Mouse (Mus musculus) gastrocnemius, adult 2 months (tissue): ENCODE results near the gene Ppp6r3. TPM values are rescaled to one million over a fixed set of nuclear protein-coding genes. Genes with fewer than 3 reads are reported as not detected.
"Not testable (repeated sequence)": the region's sequence is repeated elsewhere in the genome, so short reads cannot be mapped to it uniquely, and the experiment has no call there.

Source experiments
- DNase-seq: peaks from one replicate; pipeline ENCODE4 v3.0.0; 2022
- H3K27ac ChIP-seq: fragments of 200-600 bp; 2 replicates; pipeline ENCODE4 v1.8.1; 2022; ENCODE audit warnings: mild to moderate bottlenecking
- H3K4me3 ChIP-seq: fragments of 200-600 bp; 2 replicates; pipeline ENCODE4 v1.8.1; 2022; ENCODE audit warnings: mild to moderate bottlenecking, moderate library complexity
- CTCF ChIP-seq: fragments of 200-600 bp; IDR thresholded peaks from 2 replicates; pipeline ENCODE4 v1.8.1; 2022; ENCODE audit warnings: antibody characterized with exemption, mild to moderate bottlenecking, moderate library complexity
- intact Hi-C: fragments of 180-260 bp; cut with DNase I; formaldehyde crosslinking; loops from one replicate; pipeline ENCODE4 v1.15.1; 2025
- total RNA-seq, 2 experiments: library from RNA; stranded (reverse); gene quantifications; 2 replicates each; pipeline ENCODE4 v1.2.3; 2021

The Ppp6r3 gene
- total RNA-seq, 2 experiments from 2014 or later, result 66.1 to 70.5 TPM

DNA sequence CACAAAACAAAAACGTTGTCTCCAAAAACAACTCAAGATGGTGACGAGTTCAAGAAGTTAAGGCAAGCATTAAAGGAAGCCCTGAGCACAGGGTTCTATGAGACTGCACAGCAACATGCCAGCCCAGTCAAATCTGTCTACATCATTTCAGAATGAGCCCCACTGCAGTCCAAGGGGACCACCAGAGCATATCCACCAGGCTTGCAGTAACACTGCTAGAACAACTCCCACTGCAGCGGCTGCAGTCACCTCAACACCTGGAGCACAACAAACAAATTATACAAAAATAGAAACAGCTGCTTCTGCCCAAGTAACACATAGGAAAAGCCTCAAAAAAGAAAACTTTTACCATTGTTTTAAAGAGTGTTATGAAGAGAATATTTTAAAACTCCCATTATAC, 40.6 kb downstream of the Ppp6r3 start:
- H3K27ac ChIP-seq, result no peak overlapping the region
- no peak overlapping the region for H3K4me3 ChIP-seq
- TF ChIP-seq CTCF, result no peak
- no peak for DNase-seq
- intact Hi-C loops, result no loop called here

DNA sequence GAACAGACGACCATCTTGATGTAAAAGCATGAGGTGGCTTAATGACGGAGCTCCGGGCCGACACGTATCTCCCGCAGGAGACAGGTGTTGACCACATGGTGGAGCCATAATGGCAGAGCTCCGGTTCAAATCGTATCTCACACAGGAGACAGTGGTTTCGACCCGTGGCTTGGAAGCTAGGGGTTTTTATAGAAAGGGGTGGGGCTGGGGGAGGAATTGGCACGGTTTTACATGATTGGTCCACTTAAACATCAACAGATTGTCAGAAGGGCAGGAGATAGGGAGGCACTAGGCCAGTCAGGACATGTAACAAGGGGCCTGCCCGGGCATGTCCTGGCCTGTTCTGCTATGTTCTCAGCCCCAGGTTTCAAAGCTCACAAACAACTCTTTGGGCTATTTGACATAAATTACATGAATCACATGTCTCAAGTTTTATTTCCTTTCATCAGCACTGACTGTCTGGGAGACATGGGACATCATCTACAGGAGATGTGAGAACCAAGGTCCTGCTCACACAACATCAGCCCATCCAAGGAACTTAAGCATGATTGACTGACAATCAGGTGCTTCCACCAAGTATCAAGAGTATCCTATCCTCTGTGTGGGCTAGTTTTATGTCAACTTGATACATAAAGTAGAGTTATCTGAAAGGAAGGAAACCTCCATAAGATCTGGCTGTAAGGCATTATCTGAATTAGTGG, 42.1 kb downstream of the Ppp6r3 start:
- intact Hi-C loops, H3K4me3 ChIP-seq, H3K27ac ChIP-seq: not testable (repeated sequence)
- DNase-seq, result peak; percentile 20

GRCm38 (mm10) chr19:3532717-3533260, 42.8 kb downstream of the Ppp6r3 start:
- intact Hi-C loops, result no loop called here
- Histone ChIP-seq H3K27ac (no peak overlapping the region), H3K4me3 (no peak overlapping the region)
- no peak for DNase-seq
- TF ChIP-seq CTCF, result no peak

GRCm38 (mm10) chr19:3529781-3530180, 45.8 kb downstream of the Ppp6r3 start:
- no peak for TF ChIP-seq CTCF
- DNase-seq, result peak; percentile 21
- intact Hi-C loops, result no loop called here

GRCm38 (mm10) chr19:3528646-3529045, 46.9 kb downstream of the Ppp6r3 start:
- no peak for DNase-seq
- Histone ChIP-seq H3K27ac (no peak overlapping the region), H3K4me3 (no peak overlapping the region)
- intact Hi-C loops, result no loop called here
- TF ChIP-seq CTCF, result no peak

More at GRCm38 (mm10) chr19:3529781-3530180, 45.8 kb downstream of the Ppp6r3 start:
- H3K4me3 ChIP-seq, result no peak overlapping the region
- peak overlapping the region; percentile 66 for H3K27ac ChIP-seq

DNA sequence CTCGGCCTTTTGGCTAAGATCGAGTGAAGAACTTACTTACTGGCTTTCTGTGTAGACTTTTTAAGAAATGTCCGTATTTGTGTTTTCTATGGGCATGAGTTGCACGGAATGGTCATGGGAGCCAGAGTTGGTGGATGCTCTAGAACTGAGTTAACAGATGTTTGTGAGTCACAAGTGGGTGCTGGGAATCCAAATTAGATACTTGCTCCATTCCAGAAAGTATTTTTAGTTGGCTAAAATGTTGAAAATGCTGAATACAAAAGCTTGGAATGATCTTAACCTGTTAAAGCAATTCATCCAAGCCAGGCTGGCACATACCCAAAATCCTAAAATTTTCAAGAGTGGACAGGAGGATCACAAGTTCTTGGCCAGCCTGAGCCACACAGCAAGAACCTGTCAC, 48.0 kb downstream of the Ppp6r3 start:
- DNase-seq, result no peak
- Histone ChIP-seq H3K4me3 (no peak overlapping the region), H3K27ac (no peak overlapping the region)
- no peak for TF ChIP-seq CTCF
- intact Hi-C loops, result no loop called here

- Histone ChIP-seq H3K4me3 (no peak overlapping the region), H3K27ac (peak overlapping the region; percentile 28; the same call in 1 of the 2 replicates)
- intact Hi-C loops, result no loop called here
- no peak for TF ChIP-seq CTCF
- DNase-seq, result no peak
Observed at GRCm38 (mm10) chr19:3519471-3520169, 55.9 kb downstream of the Ppp6r3 start.

GRCm38 (mm10) chr19:3497216-3497615, 78.3 kb downstream of the Ppp6r3 start:
- TF ChIP-seq CTCF, result peak; percentile 30; the same call in 1 of the 2 replicates
- DNase-seq, result no peak
- Histone ChIP-seq H3K4me3 (no peak overlapping the region), H3K27ac (no peak overlapping the region)
- intact Hi-C loops, result no loop called here

DNA sequence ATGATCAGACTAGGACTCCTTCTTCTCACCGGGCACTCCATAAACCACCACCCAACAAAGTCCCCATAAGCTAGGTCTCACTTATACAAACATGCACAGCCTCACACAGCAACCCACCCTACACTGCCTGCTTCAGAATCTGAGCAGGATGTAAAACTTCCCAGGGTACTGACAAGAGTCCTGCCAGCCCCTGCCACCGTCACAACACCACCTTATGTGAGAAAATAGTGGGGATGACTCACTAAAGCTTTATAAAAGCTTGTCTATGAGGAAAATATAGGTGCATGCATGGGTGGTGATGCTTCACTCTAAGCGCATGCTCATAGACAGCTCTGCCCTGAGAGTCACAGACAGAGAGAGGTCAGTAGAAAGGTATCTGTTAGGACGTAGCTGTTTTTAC, 85.7 kb downstream of the Ppp6r3 start:
- intact Hi-C loops, result no loop called here
- no peak for DNase-seq
- Histone ChIP-seq H3K27ac (no peak overlapping the region), H3K4me3 (no peak overlapping the region)
- TF ChIP-seq CTCF, result no peak

- TF ChIP-seq CTCF, result no peak
- no peak for DNase-seq
- Histone ChIP-seq H3K4me3 (no peak overlapping the region), H3K27ac (no peak overlapping the region)
- intact Hi-C loops, result no loop called here
Observed at GRCm38 (mm10) chr19:3482831-3483230, 92.7 kb downstream of the Ppp6r3 start.

- no peak for DNase-seq
- intact Hi-C loops, result no loop called here
- Histone ChIP-seq H3K4me3 (no peak overlapping the region), H3K27ac (no peak overlapping the region)
- TF ChIP-seq CTCF, result no peak
Observed at GRCm38 (mm10) chr19:3480101-3480500, 95.4 kb downstream of the Ppp6r3 start.

DNA sequence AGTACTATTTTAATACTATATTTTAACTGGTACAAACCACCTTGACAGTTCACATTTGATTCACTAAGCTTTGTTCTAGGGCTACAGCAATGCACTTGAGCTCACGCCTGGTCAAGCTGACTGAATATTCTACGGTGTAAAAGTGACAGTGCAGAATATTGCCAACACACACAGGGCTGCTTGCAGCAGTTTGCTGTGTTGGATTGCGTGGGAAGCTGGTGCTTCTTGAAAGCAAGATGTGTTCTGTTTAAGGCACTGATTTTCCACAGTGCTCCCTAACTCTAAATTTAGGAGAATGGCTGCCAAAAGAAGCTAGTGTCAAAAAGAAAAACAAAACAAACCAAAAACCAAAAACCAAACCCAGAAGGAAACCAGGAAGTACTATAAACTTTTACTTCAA, 98.6 kb downstream of the Ppp6r3 start:
- DNase-seq, result no peak
- Histone ChIP-seq H3K27ac (peak overlapping the region; percentile 57; the same call in 1 of the 2 replicates), H3K4me3 (no peak overlapping the region)
- intact Hi-C loops, result no loop called here
- no peak for TF ChIP-seq CTCF

GRCm38 (mm10) chr19:3471218-3471617, 104.3 kb downstream of the Ppp6r3 start:
- no peak for DNase-seq
- no peak for TF ChIP-seq CTCF
- no peak overlapping the region for H3K4me3 ChIP-seq
- intact Hi-C loops, result no loop called here
- no peak overlapping the region for H3K27ac ChIP-seq
